Mouse (Mus musculus): Measurements from ENCODE around the gene 1700012B07Rik.

1700012B07Rik gene

DNA sequence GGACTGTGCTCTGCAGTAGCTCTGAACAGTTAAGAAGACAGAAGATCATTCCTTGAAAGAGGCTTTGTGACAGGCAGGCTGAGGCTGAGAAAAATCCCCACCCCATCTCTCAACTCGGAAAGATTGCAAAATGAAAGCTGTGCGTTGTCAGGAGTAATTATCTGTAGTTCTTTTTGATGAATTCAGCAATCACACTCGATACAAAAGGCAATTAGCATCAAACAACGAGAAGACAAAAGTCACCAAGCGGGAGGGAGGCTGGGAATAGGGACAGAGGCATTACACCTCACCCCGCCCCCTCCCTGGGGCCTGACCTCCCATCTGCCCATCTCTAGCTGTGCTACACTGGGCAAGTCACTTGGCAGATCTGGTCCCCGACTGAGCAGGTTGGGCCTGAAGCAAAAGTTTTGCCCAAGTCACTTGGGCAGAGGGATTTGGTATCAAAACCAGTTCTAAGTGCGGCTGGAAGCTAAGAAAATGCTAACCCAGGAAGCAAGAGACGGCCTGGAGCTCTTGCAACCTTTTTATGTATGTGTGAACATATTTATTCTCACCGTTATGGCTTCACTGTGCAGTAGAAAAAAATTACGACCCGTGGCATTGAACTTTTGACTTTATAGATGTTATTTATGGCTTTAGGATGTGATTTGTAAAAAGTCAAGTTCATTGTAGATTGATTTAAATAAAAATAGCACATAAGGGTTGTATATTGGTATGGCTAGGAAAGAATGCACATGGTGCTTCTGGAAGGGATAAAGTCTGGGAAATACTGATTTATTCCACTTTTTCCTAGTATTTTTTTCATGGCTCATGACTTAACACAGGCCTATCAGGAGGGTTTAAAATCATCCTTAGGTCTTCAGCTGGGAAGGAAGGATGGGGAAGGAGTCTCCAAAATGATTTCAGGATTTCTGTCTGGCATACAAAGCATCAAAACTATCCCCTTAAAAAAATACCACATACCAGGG, 75.9 kb downstream of the 1700012B07Rik start:
- no peak for DNase-seq

- DNase-seq = no peak
Measured at GRCm38 (mm10) chr11:109745210-109745609, 82.6 kb downstream of the 1700012B07Rik start.

DNA sequence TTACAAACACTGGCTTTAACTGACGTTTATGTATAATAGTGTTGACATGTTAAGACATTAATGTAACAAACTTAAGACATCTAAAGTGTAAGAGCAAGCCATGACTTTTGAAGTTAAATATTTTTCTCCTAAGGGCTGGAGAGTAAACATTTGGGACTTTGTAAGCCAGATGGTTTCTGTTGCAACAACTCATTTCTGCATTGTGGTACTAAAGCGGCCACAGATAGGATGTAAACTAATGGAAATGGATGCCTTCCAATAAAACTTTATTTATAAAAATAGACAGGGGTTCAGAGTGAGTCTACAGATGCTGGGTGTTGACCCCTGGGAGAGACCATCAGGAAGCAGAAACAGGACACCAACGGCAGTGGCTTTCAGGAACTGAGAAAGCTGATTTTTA, 89.9 kb downstream of the 1700012B07Rik start:
- no peak for DNase-seq
